13 mouse cellular contexts compared by ENCODE assay signal in the genomic region with DNA sequence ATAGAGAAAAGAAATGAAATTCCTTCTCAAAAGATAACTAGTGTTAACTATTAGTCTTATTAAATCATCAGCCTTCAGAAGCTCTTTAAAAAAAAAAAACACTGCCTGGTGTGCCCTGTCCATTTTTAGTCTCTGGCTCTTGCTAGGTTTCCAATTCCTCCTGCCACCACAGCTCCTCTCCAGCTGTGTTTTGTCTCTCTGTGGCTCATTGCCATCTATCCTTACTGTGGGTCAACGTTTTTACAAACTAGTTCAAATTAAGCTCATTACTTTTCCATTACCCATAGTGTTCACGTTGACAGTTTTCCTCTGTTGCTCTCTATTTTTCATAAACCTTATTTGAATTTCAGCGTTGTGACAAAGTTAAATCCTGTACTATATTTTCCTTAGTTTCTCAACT.
"Had no signal": no experiment of that assay in that cellular context is flagged by ENCODE, and none has a peak within 500 bp of the region (broad histone marks: within the 10 kb centered on the region; RNA-seq: fewer than 3 reads in every experiment).

No protein-coding gene starts in this region.

- H3K4me2 ChIP-seq: intestine, embryonic 15.5 days; liver, embryonic 13.5 days; midbrain, embryonic 11.5 days had no signal

- H3K4me3 ChIP-seq: intestine, embryonic 15.5 days; layer of hippocampus, adult 2 months; liver, embryonic 13.5 days had no signal

- H3K9me3 ChIP-seq: intestine, embryonic 15.5 days; liver, embryonic 13.5 days had no signal

- DNase-seq: kidney, adult 2 months; layer of hippocampus, adult 9-11 months; liver, embryonic 13.5 days; midbrain, embryonic 14.5 days; right cerebral cortex, postnatal 14 days; right cerebral cortex, postnatal 4 days; thymus, adult 2 months; thymus, postnatal 14 days; thymus, postnatal 4 days had no signal

- H3K27ac ChIP-seq: intestine, embryonic 15.5 days; layer of hippocampus, adult 2 months; liver, embryonic 13.5 days; stomach, postnatal 0 days had no signal

- ATAC-seq: intestine, embryonic 15.5 days had no signal

- H3K36me3 ChIP-seq: intestine, embryonic 15.5 days; liver, embryonic 13.5 days had no signal

- H3K9ac ChIP-seq: intestine, embryonic 15.5 days; liver, embryonic 13.5 days had no signal

- H3K4me1 ChIP-seq: intestine, embryonic 15.5 days; liver, embryonic 13.5 days had no signal

- H3K27me3 ChIP-seq: intestine, embryonic 15.5 days; liver, embryonic 13.5 days had no signal
